Mouse (Mus musculus): Measurements from ENCODE around the gene Zfp3. TPM values are rescaled to one million over a fixed set of nuclear protein-coding genes. Genes with fewer than 3 reads are reported as not detected.

Zfp3 gene
- polyA plus RNA-seq, 1 experiment, result 0.55 TPM

DNA sequence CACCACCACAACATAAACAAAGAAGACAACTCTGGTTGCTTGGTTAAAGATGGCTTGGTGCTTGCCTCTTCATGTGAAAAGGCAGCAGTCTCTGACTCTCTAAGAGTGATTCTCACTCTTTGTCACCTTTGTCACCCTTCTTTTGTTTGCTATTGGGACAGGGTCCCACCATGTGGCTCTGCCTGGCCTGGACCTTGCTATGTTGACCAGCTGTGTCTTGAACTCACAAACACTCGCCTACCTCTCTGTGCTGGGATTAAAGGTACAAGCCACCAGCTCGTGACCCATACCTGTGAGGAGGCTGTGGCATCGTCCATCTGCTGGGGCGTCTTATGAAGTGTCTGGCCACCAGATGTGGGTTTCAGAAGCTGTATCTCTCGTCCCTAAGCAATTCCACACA is 30.8 kb upstream of the Zfp3 start:
- TF ChIP-seq GATA1 (IDR thresholded peaks at IDR 0.05; ENCODE audit: borderline replicate concordance, low read length) (no peak), FLI1 (IDR thresholded peaks at IDR 0.05; ENCODE audit: low read length) (no peak)
- Histone ChIP-seq H3K4me3 (replicated peaks) (no peak overlapping the region), H3K9me3 (no peaks in the 10 kb centered on the region), H3K4me1 (peaks cover 13% of the 10 kb centered on the region), H3K36me3 (replicated peaks; ENCODE audit: low read length) (peaks cover 5% of the 10 kb centered on the region), H3K27me3 (replicated peaks) (peaks cover 82% of the 10 kb centered on the region)

DNA sequence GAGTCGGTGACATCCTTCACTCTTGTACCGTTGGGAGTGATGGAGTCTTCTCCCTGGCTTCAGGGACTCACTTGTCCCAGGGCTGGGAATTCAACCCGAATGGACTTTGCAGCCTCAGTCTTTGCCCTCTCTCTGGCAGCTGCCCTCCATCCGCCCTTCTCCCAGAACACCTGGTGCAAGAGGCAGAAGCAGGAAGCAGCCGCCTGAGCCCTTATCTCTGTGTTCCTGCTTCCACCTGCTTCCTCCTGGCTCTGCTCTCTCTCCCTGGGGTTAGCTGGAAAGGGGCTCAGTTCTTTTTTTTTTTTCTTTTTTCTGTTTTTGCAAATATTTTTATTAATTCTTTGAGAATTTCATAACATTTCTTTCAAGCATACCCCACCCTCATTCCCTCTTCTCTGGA is 26.3 kb upstream of the Zfp3 start:
- Histone ChIP-seq H3K27me3 (replicated peaks) (peaks cover 76% of the 10 kb centered on the region), H3K36me3 (replicated peaks; ENCODE audit: low read length) (no peaks in the 10 kb centered on the region), H3K4me1 (peaks cover 12% of the 10 kb centered on the region), H3K4me3 (replicated peaks) (no peak overlapping the region), H3K9me3 (no peaks in the 10 kb centered on the region)
- no peak for TF ChIP-seq FLI1 (IDR thresholded peaks at IDR 0.05; ENCODE audit: low read length)
- TF ChIP-seq GATA1 (IDR thresholded peaks at IDR 0.05; ENCODE audit: borderline replicate concordance, low read length), result no peak

DNA sequence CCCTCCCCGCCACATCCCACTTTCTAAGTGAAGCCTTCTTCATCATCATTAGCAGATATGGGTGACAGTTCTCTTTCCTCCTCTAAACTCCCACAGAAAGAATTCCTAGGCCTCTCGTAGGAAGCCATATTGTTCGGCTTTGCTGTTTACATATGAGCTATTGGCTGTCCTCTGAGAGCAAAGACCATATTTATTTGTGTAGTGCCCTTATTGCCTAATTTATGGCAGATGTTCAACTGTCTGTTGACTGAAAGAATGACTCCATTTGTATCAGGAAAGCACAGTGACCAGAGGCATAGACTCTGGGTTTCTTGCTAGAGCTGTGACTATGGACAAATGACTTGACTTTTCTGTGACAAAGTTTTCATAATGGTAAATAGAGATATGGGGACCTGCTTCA is 22.4 kb upstream of the Zfp3 start:
- TF ChIP-seq FLI1 (IDR thresholded peaks at IDR 0.05; ENCODE audit: low read length) (no peak), GATA1 (IDR thresholded peaks at IDR 0.05; ENCODE audit: borderline replicate concordance, low read length) (no peak)
- H3K36me3 ChIP-seq (replicated peaks; ENCODE audit: low read length), result no peaks in the 10 kb centered on the region
- H3K4me1 ChIP-seq, result peaks cover 5% of the 10 kb centered on the region
- H3K9me3 ChIP-seq, result 0 out of 2 replicates have a peak, but pooled peaks cover 5% of the 10 kb centered on the region
- H3K27me3 ChIP-seq (replicated peaks), result peaks cover 63% of the 10 kb centered on the region
- H3K4me3 ChIP-seq (replicated peaks), result no peak overlapping the region

DNA sequence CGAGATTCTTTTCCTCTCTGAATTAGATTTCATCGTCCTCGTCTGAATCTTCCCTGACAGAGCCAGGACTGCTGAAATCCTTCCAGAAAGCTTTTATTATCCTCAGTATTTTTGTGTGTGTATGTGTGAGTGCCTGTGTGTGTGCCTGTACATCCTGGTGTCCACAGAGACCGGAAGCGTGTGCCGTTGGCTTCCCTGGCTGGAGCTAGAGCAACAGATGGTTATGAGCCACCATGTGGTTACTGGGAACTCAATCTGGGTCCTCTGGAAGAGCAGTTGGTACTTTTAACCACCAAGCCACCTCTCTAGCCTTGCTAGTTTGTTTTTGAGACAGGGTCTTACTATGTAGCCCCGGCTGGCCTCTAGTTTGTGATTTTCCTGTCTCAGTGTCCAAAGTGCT is 21.9 kb upstream of the Zfp3 start:
- TF ChIP-seq FLI1 (IDR thresholded peaks at IDR 0.05; ENCODE audit: low read length), result no peak
- no peak for TF ChIP-seq GATA1 (IDR thresholded peaks at IDR 0.05; ENCODE audit: borderline replicate concordance, low read length)
- Histone ChIP-seq H3K4me1 (peaks cover 5% of the 10 kb centered on the region), H3K36me3 (replicated peaks; ENCODE audit: low read length) (no peaks in the 10 kb centered on the region), H3K9me3 (0 out of 2 replicates have a peak, but pooled peaks cover 5% of the 10 kb centered on the region), H3K27me3 (replicated peaks) (peaks cover 61% of the 10 kb centered on the region), H3K4me3 (replicated peaks) (no peak overlapping the region)

DNA sequence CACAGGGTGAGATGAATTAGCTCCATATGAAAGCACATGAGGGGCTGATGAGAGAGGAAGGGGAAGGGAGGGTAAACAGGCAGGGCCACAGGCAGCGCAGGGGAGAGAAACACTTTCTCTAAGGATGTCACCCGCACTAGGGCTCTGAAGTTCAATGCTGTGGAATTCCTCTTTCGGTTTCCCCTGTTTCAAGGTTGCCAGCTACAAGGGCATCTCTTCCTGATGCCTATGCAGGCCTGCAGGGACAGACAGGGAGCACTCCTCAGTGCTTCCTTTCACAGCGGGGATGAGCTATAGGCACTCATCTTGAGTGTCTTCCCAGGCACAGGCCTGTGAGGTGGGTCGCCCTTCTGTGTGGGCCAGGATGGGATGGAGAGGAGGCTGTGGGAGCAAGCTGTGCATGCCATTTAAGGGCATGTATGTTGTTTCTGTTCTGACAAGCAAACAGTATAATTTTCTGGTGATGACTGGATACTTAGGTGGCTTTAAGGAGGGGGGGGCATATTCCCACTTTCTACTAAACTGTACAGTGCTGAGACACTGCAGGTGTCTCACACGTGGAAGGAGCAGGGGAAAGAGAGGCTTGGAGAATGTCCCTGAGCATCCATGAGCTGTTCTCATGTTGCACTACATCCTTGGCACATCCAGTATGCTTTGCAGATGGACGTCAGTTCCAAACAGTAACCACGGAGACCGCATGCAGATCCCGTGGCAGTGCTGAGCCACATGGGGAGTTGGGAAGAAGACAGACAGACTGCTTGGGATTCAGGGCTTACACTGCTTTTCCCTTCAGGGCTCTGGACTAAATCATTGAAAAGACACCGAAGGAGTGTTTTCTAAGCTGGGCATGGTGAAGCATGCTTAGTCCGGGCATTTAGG is 21.2 kb upstream of the Zfp3 start:
- no peak for TF ChIP-seq FLI1 (IDR thresholded peaks at IDR 0.05; ENCODE audit: low read length)
- TF ChIP-seq GATA1 (IDR thresholded peaks at IDR 0.05; ENCODE audit: borderline replicate concordance, low read length), result no peak
- Histone ChIP-seq H3K27me3 (replicated peaks) (peaks cover 56% of the 10 kb centered on the region), H3K4me3 (replicated peaks) (no peak overlapping the region), H3K9me3 (0 out of 2 replicates have a peak, but pooled peaks cover 5% of the 10 kb centered on the region), H3K36me3 (replicated peaks; ENCODE audit: low read length) (no peaks in the 10 kb centered on the region), H3K4me1 (peaks cover 1% of the 10 kb centered on the region)

DNA sequence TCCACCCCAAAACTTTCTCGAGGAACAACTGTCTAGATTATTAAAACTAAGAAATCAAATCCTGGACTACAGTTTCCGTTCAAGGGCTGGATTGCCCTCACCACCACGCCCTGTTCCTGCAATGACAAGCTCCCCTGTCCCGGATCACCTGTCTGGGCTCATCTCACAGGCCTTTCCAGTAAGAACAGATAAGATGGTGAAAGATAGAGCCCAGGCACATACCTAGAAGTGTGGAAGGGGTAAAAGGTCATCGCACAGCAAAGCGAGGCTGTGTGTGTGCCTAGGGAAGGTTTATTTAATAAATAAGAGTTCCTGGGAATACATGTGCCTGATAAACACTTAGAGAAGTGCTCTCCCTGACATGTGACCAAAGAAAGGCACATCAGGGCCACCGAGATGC is 18.4 kb upstream of the Zfp3 start:
- Histone ChIP-seq H3K27me3 (replicated peaks) (peaks cover 54% of the 10 kb centered on the region), H3K9me3 (peaks cover 20% of the 10 kb centered on the region), H3K4me1 (no peaks in the 10 kb centered on the region; the same call in 1 of the 2 replicates), H3K36me3 (replicated peaks; ENCODE audit: low read length) (no peaks in the 10 kb centered on the region), H3K4me3 (replicated peaks) (no peak overlapping the region)
- no peak for TF ChIP-seq FLI1 (IDR thresholded peaks at IDR 0.05; ENCODE audit: low read length)
- TF ChIP-seq GATA1 (IDR thresholded peaks at IDR 0.05; ENCODE audit: borderline replicate concordance, low read length), result no peak

DNA sequence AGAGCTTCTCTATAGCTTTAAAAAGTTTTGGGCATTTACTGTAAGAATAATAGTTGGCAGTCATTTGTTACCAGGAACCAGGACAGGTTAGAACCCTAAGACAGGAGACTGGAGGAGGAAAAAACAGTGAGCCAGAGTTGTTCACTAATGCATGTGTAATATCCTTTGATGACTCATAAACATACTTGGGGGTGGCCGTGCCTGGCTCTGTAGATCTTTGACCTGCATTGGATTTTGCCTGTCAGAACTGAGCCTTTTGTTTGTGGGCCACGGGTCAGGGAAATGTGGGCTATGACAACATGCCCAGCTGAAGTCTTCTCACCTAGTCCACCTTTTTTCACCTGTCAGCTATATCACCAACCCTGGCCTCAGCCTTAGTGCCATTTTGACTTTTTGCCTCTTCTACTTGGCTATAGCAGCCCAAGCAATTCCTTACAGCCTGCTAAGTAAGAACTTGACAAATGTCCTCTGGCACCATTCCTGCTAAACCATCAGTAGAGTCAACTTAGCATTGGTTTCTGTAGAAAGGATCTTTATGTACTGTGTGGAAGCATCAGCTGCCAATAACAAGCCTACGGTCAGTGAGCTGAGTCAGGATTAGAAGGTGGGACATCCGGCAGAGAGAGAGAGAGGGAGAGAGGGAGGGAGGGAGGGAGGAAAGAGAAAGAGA is 16.0 kb upstream of the Zfp3 start:
- Histone ChIP-seq H3K9me3 (peaks cover 20% of the 10 kb centered on the region), H3K36me3 (replicated peaks; ENCODE audit: low read length) (no peaks in the 10 kb centered on the region), H3K4me3 (replicated peaks) (no peak overlapping the region), H3K27me3 (replicated peaks) (peaks cover 53% of the 10 kb centered on the region), H3K4me1 (peaks cover 4% of the 10 kb centered on the region; the same call in 1 of the 2 replicates)
- TF ChIP-seq FLI1 (IDR thresholded peaks at IDR 0.05; ENCODE audit: low read length), result no peak
- TF ChIP-seq GATA1 (IDR thresholded peaks at IDR 0.05; ENCODE audit: borderline replicate concordance, low read length), result no peak

DNA sequence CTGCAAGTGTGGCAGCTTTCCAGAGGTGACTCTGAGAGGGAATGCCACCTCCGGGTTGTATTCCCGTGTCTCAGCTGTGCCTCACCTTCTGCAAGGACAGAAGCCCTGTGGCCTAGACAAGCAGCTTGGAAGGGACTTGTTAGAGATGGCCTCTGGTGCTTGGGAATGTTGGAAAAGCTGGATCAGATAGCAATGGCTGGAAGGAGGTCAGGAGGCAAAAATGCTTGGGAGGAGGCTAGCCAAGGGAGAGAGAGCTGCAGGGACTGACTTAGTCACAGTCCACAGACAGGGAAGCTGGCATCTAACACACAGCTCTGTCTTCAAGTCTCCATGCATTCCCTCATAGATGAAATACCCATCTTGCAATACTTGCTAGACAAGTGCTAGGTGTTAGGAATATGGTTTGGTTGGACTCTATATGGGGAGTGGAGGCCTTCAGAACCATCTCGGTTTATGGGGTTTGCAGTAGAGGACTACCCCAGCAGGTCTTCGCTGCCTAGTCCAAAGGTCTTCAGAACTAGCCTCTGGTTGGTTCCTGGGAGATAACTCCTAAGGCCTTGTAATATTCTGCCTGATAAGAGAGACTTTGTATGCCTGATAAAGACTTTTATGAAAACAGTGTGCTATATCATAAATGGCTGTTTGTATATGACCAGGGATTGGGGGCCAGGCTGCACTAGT is 11.5 kb upstream of the Zfp3 start:
- H3K4me1 ChIP-seq, result peaks cover 10% of the 10 kb centered on the region
- TF ChIP-seq GATA1 (IDR thresholded peaks at IDR 0.05; ENCODE audit: borderline replicate concordance, low read length) (no peak), FLI1 (IDR thresholded peaks at IDR 0.05; ENCODE audit: low read length) (no peak)
- H3K9me3 ChIP-seq, result peaks cover 15% of the 10 kb centered on the region
- H3K4me3 ChIP-seq (replicated peaks), result no peak overlapping the region
- no peaks in the 10 kb centered on the region for H3K36me3 ChIP-seq (replicated peaks; ENCODE audit: low read length)
- peaks cover 39% of the 10 kb centered on the region for H3K27me3 ChIP-seq (replicated peaks)

DNA sequence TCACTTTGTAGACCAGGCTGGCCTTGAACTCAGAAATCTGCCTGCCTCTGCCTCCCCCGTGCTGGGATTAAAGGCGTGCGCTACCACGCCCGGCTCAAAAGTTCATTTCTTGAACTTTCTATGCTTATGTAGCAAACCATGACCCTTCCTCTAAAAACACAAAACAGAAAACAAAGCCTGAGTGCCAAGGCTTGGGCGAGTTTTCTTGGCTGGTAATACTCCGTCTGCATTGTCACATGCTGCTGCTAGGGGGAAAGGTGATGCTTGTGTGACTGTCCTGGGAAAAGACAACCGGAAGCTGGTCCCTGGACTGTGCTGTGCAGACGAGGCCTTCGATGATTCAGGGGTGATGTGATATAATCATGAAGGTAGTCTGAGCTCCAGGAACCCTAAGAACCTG is 10.9 kb upstream of the Zfp3 start:
- Histone ChIP-seq H3K9me3 (peaks cover 12% of the 10 kb centered on the region), H3K4me1 (peaks cover 10% of the 10 kb centered on the region), H3K27me3 (replicated peaks) (peaks cover 35% of the 10 kb centered on the region), H3K4me3 (replicated peaks) (no peak overlapping the region), H3K36me3 (replicated peaks; ENCODE audit: low read length) (no peaks in the 10 kb centered on the region)
- no peak for TF ChIP-seq GATA1 (IDR thresholded peaks at IDR 0.05; ENCODE audit: borderline replicate concordance, low read length)
- no peak for TF ChIP-seq FLI1 (IDR thresholded peaks at IDR 0.05; ENCODE audit: low read length)
